8 mouse cellular contexts compared by ENCODE assay signal in genomic region chr15:98870179-98871069, GRCm38 (mm10). TPM values are rescaled to one million over a fixed set of nuclear protein-coding genes. Genes with fewer than 3 reads are reported as not detected.
A peak's percentile ranks its signal among the peaks of the same experiment; 100 is the strongest.
DNase-seq lines count a peak whose midpoint lies in the region; ATAC-seq and TF ChIP-seq lines count a peak whose summit lies in the region.

No protein-coding gene starts in this region.

- peak overlapping the region; percentile 97 for H3K4me2 ChIP-seq in forebrain, embryonic 13.5 days
- H3K4me2 ChIP-seq in hindbrain, postnatal 0 days (ENCODE audit: low read depth, low read length) = peak overlapping the region; percentile 99
- H3K4me2 ChIP-seq in liver, embryonic 12.5 days = peak overlapping the region; percentile 96
- H3K4me2 ChIP-seq in neural tube, embryonic 14.5 days (ENCODE audit: low read depth, low read length) = peak overlapping the region; percentile 100

- peak; percentile 65 for DNase-seq in adrenal gland, adult 2 months
- no peak for DNase-seq in adrenal gland, postnatal 4 days (ENCODE audit: low spot score in 2 of 2)
- DNase-seq in adrenal gland, postnatal 36 days = peak; percentile 41 to 61
- DNase-seq in hindbrain, postnatal 0 days (ENCODE audit: low spot score) = peak; percentile 45
- DNase-seq in ovary, postnatal 10 days (ENCODE audit: low spot score) = no peak

- H3K4me3 ChIP-seq in forebrain, embryonic 13.5 days = peak overlapping the region; percentile 99
- peak overlapping the region; percentile 100 for H3K4me3 ChIP-seq in hindbrain, postnatal 0 days (ENCODE audit: low read length)
- peak overlapping the region; percentile 99 for H3K4me3 ChIP-seq in liver, embryonic 12.5 days
- H3K4me3 ChIP-seq in neural tube, embryonic 14.5 days (ENCODE audit: low read depth, low read length) = peak overlapping the region; percentile 99

- peaks cover 13% of the 10 kb centered on the region for H3K36me3 ChIP-seq in forebrain, embryonic 13.5 days (ENCODE audit: poor library complexity, severe bottlenecking)
- H3K36me3 ChIP-seq in hindbrain, postnatal 0 days (ENCODE audit: insufficient read depth, low read length) = peaks cover 9% of the 10 kb centered on the region
- peaks cover 19% of the 10 kb centered on the region for H3K36me3 ChIP-seq in liver, embryonic 12.5 days
- peaks cover 10% of the 10 kb centered on the region for H3K36me3 ChIP-seq in neural tube, embryonic 14.5 days (ENCODE audit: control insufficient read depth, insufficient read depth, low read length)

- no peak for TF ChIP-seq CTCF in hindbrain, postnatal 0 days (IDR thresholded peaks at IDR 0.05; ENCODE audit: low read depth)

- H3K4me1 ChIP-seq in forebrain, embryonic 13.5 days = peaks cover 42% of the 10 kb centered on the region
- peaks cover 31% of the 10 kb centered on the region for H3K4me1 ChIP-seq in hindbrain, postnatal 0 days (ENCODE audit: insufficient read depth, low read length)
- H3K4me1 ChIP-seq in liver, embryonic 12.5 days = peaks cover 54% of the 10 kb centered on the region
- peaks cover 35% of the 10 kb centered on the region for H3K4me1 ChIP-seq in neural tube, embryonic 14.5 days (ENCODE audit: control insufficient read depth, insufficient read depth, low read length)

- WGBS in forebrain, embryonic 13.5 days = under 1% methylated on average over 16 of the region's 16 CpGs
- 0% methylated on average over 16 of the region's 16 CpGs for WGBS in hindbrain, postnatal 0 days
- 2% methylated on average over 14 of the region's 16 CpGs for WGBS in liver, embryonic 12.5 days (ENCODE audit: insufficient replicate concordance)
- 0% methylated on average over 15 of the region's 16 CpGs for WGBS in neural tube, embryonic 14.5 days

- peak overlapping the region; percentile 98 for H3K27ac ChIP-seq in forebrain, embryonic 13.5 days
- H3K27ac ChIP-seq in hindbrain, postnatal 0 days = peak overlapping the region; percentile 100
- H3K27ac ChIP-seq in liver, embryonic 12.5 days = peak overlapping the region; percentile 95
- H3K27ac ChIP-seq in neural tube, embryonic 14.5 days (ENCODE audit: low read depth, low read length) = peak overlapping the region; percentile 92; the same call in 1 of the 2 replicates

- H3K9me3 ChIP-seq in forebrain, embryonic 13.5 days (replicated peaks) = no peaks in the 10 kb centered on the region
- H3K9me3 ChIP-seq in hindbrain, postnatal 0 days (ENCODE audit: low read length) = no peaks in the 10 kb centered on the region
- H3K9me3 ChIP-seq in liver, embryonic 12.5 days (replicated peaks) = no peaks in the 10 kb centered on the region
- H3K9me3 ChIP-seq in neural tube, embryonic 14.5 days (ENCODE audit: control insufficient read depth, low read length) = no peaks in the 10 kb centered on the region

- no peaks in the 10 kb centered on the region for H3K27me3 ChIP-seq in forebrain, embryonic 13.5 days
- H3K27me3 ChIP-seq in hindbrain, postnatal 0 days (ENCODE audit: insufficient read depth, low read length) = no peaks in the 10 kb centered on the region
- H3K27me3 ChIP-seq in liver, embryonic 12.5 days (replicated peaks) = no peaks in the 10 kb centered on the region
- H3K27me3 ChIP-seq in neural tube, embryonic 14.5 days (ENCODE audit: control insufficient read depth, insufficient read depth, low read length) = peaks cover 3% of the 10 kb centered on the region; the same call in 1 of the 2 replicates

- ATAC-seq in forebrain, embryonic 13.5 days = no peak
- ATAC-seq in hindbrain, postnatal 0 days = no peak
- ATAC-seq in liver, embryonic 12.5 days = no peak
- ATAC-seq in neural tube, embryonic 14.5 days (ENCODE audit: low read depth) = no peak

- peak overlapping the region; percentile 99 for H3K9ac ChIP-seq in forebrain, embryonic 13.5 days
- H3K9ac ChIP-seq in hindbrain, postnatal 0 days (replicated peaks; ENCODE audit: low read length) = peak overlapping the region; percentile 99
- peak overlapping the region; percentile 99 for H3K9ac ChIP-seq in liver, embryonic 12.5 days
- peak overlapping the region; percentile 80 for H3K9ac ChIP-seq in neural tube, embryonic 14.5 days (replicated peaks; ENCODE audit: low read depth, low read length)

RNA-seq across cellular contexts. Expression of gene Kmt2d, which starts 0.6 kb away (rescaled TPM):
- 10 to 100 TPM; 36.8 to 58.2 TPM for total RNA-seq in adrenal gland, adult 2 months (2021)
- 21.0 and 22.3 TPM in 2 replicates for polyA plus RNA-seq in adrenal gland, adult 2 months (2012; rRNA removed)
- total RNA-seq in adrenal gland, postnatal 4 days (2021) = 10 to 100 TPM; 68.9 to 71.5 TPM
- total RNA-seq in adrenal gland, postnatal 36 days (2021) = 10 to 100 TPM; 52.1 to 79.5 TPM
- polyA plus RNA-seq in forebrain, embryonic 13.5 days (2015; fragmentation: Nextera tagmentation; extraction: Ambion mirVana) = 13.7 and 14.3 TPM in 2 replicates
- 27.7 and 37.8 TPM in 2 replicates for total RNA-seq in hindbrain, postnatal 0 days (2014; rRNA removed)
- 7.4 and 7.6 TPM in 2 replicates for polyA plus RNA-seq in hindbrain, postnatal 0 days (2015; fragmentation: Nextera tagmentation; extraction: Ambion mirVana)
- polyA plus RNA-seq in liver, embryonic 12.5 days (2016; fragmentation: Nextera tagmentation; extraction: Ambion mirVana) = 7.0 TPM in 2 replicates
- polyA plus RNA-seq in neural tube, embryonic 14.5 days (2014; fragmentation: Nextera tagmentation; extraction: Ambion mirVana) = 14.4 and 16.8 TPM in 2 replicates

RNA-seq across cellular contexts. Expression of gene Rhebl1, which starts 23.9 kb away (rescaled TPM):
- 1 to 10 TPM in 1 of 2 experiments, under 1 TPM in 1; 0.69 to 3.6 TPM for total RNA-seq in adrenal gland, adult 2 months (2021)
- polyA plus RNA-seq in adrenal gland, adult 2 months (2012; rRNA removed) = 1.3 and 2.0 TPM in 2 replicates
- 1 to 10 TPM; 3.9 to 6.2 TPM for total RNA-seq in adrenal gland, postnatal 4 days (2021)
- 1 to 10 TPM; 2.2 to 2.9 TPM for total RNA-seq in adrenal gland, postnatal 36 days (2021)
- 31.7 and 33.0 TPM in 2 replicates for polyA plus RNA-seq in forebrain, embryonic 13.5 days (2015; fragmentation: Nextera tagmentation; extraction: Ambion mirVana)
- total RNA-seq in hindbrain, postnatal 0 days (2014; rRNA removed) = 5.8 and 10.2 TPM in 2 replicates
- 25.7 and 26.7 TPM in 2 replicates for polyA plus RNA-seq in hindbrain, postnatal 0 days (2015; fragmentation: Nextera tagmentation; extraction: Ambion mirVana)
- polyA plus RNA-seq in liver, embryonic 12.5 days (2016; fragmentation: Nextera tagmentation; extraction: Ambion mirVana) = 4.9 TPM in 2 replicates
- polyA plus RNA-seq in neural tube, embryonic 14.5 days (2014; fragmentation: Nextera tagmentation; extraction: Ambion mirVana) = 19.9 and 21.3 TPM in 2 replicates

RNA-seq across cellular contexts. Expression of gene Dhh, which starts 27.9 kb away (rescaled TPM):
- 1 to 10 TPM; 2.3 to 3.5 TPM for total RNA-seq in adrenal gland, adult 2 months (2021)
- 3.1 and 3.8 TPM in 2 replicates for polyA plus RNA-seq in adrenal gland, adult 2 months (2012; rRNA removed)
- 1 to 10 TPM; 2.1 to 2.9 TPM for total RNA-seq in adrenal gland, postnatal 4 days (2021)
- total RNA-seq in adrenal gland, postnatal 36 days (2021) = 1 to 10 TPM; 2.2 to 3.0 TPM
- polyA plus RNA-seq in forebrain, embryonic 13.5 days (2015; fragmentation: Nextera tagmentation; extraction: Ambion mirVana) = 0.22 and 0.28 TPM in 2 replicates
- total RNA-seq in hindbrain, postnatal 0 days (2014; rRNA removed) = 0.29 and 0.68 TPM in 2 replicates
- polyA plus RNA-seq in hindbrain, postnatal 0 days (2015; fragmentation: Nextera tagmentation; extraction: Ambion mirVana) = 0.85 and 1.0 TPM in 2 replicates
- 0.25 and 0.32 TPM in 2 replicates for polyA plus RNA-seq in liver, embryonic 12.5 days (2016; fragmentation: Nextera tagmentation; extraction: Ambion mirVana)
- 0.32 and 2.0 TPM in 2 replicates for polyA plus RNA-seq in neural tube, embryonic 14.5 days (2014; fragmentation: Nextera tagmentation; extraction: Ambion mirVana)

RNA-seq across cellular contexts. Expression of gene Prkag1, which starts 39.1 kb away (rescaled TPM):
- 10 to 100 TPM; 77.1 to 79.8 TPM for total RNA-seq in adrenal gland, adult 2 months (2021)
- polyA plus RNA-seq in adrenal gland, adult 2 months (2012; rRNA removed) = 54.9 and 57.3 TPM in 2 replicates
- 10 to 100 TPM; 66.4 to 68.2 TPM for total RNA-seq in adrenal gland, postnatal 4 days (2021)
- total RNA-seq in adrenal gland, postnatal 36 days (2021) = 10 to 100 TPM; 68.3 to 87.0 TPM
- 95.9 and 99.4 TPM in 2 replicates for polyA plus RNA-seq in forebrain, embryonic 13.5 days (2015; fragmentation: Nextera tagmentation; extraction: Ambion mirVana)
- total RNA-seq in hindbrain, postnatal 0 days (2014; rRNA removed) = 62.4 and 99.4 TPM in 2 replicates
- 61.1 and 62.3 TPM in 2 replicates for polyA plus RNA-seq in hindbrain, postnatal 0 days (2015; fragmentation: Nextera tagmentation; extraction: Ambion mirVana)
- 114 TPM in 2 replicates for polyA plus RNA-seq in liver, embryonic 12.5 days (2016; fragmentation: Nextera tagmentation; extraction: Ambion mirVana)
- polyA plus RNA-seq in neural tube, embryonic 14.5 days (2014; fragmentation: Nextera tagmentation; extraction: Ambion mirVana) = 57.7 and 61.6 TPM in 2 replicates

RNA-seq across cellular contexts. Expression of gene Lmbr1l, which starts 47.6 kb away (rescaled TPM):
- total RNA-seq in adrenal gland, adult 2 months (2021) = 10 to 100 TPM; 11.5 to 14.2 TPM
- polyA plus RNA-seq in adrenal gland, adult 2 months (2012; rRNA removed) = 36.3 and 58.5 TPM in 2 replicates
- 10 to 100 TPM; 41.5 to 45.9 TPM for total RNA-seq in adrenal gland, postnatal 4 days (2021)
- total RNA-seq in adrenal gland, postnatal 36 days (2021) = 10 to 100 TPM; 14.0 to 15.5 TPM
- polyA plus RNA-seq in forebrain, embryonic 13.5 days (2015; fragmentation: Nextera tagmentation; extraction: Ambion mirVana) = 39.8 and 47.1 TPM in 2 replicates
- 28.7 and 51.0 TPM in 2 replicates for total RNA-seq in hindbrain, postnatal 0 days (2014; rRNA removed)
- 20.0 and 20.9 TPM in 2 replicates for polyA plus RNA-seq in hindbrain, postnatal 0 days (2015; fragmentation: Nextera tagmentation; extraction: Ambion mirVana)
- polyA plus RNA-seq in liver, embryonic 12.5 days (2016; fragmentation: Nextera tagmentation; extraction: Ambion mirVana) = 4.4 and 4.6 TPM in 2 replicates
- 7.3 and 10.5 TPM in 2 replicates for polyA plus RNA-seq in neural tube, embryonic 14.5 days (2014; fragmentation: Nextera tagmentation; extraction: Ambion mirVana)

Comparison
In these comparisons a context has a peak if more than half of its experiments do, and no peak if none do; other contexts are left out.
1. DNase-seq: peak in adrenal gland, adult 2 months (single experiment), adrenal gland, postnatal 36 days (2 of 2) and hindbrain, postnatal 0 days (single experiment); none in adrenal gland, postnatal 4 days (0 of 2) and ovary, postnatal 10 days (single experiment).
2. Peak in every context shown above with its lines, with median percentiles within 50 percentile points of each other: H3K27ac ChIP-seq, H3K4me2 ChIP-seq, H3K4me3 ChIP-seq and H3K9ac ChIP-seq.